Mouse (Mus musculus) thymus, postnatal 10 days (tissue): ENCODE data around the gene Mall.

ENCODE experiments used
- DNase-seq, 2 experiments: peaks; one replicate each; pipeline ENCODE4 v3.0.0; 2021; ENCODE audit warnings: low spot score in 2 of 2

Gene Mall

DNA sequence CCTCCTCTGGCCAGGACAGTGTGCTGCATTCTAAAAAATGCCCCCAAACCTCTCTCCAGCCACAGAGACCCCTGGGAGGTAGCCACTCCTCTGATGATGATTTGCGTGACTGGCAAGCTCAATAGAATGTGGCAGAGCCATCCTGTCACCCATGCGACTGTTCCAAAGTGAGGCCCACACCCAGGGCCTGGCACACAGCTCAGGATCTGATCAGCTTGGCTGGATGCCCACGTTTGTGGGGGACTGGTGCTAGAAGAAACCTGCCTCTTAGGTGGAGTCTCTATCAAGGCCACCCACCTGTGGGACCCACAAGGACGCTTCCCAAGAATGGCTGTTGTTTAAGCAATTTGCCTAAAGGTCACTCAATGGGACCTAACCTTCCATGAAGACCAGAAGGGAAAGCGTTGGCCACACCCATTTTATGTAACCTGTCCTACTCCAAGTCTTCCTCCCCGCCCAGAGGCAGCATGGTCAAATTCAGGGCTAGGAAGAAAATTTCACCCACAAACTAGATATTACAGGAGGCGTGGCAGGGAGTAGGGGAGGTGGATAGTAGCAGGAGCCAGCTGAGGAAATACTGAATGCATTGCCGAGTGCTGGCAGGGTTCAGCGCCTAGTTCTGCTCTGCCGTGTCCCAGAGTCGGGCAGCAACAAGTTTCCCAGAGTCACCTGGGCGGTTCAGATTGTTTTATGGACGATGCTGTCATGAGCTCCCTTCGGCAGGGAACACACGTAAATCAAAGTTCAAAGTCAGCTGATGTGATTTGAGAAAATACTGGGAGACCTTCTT lies 876 bp downstream of the Mall start:
- no peak for DNase-seq

DNA sequence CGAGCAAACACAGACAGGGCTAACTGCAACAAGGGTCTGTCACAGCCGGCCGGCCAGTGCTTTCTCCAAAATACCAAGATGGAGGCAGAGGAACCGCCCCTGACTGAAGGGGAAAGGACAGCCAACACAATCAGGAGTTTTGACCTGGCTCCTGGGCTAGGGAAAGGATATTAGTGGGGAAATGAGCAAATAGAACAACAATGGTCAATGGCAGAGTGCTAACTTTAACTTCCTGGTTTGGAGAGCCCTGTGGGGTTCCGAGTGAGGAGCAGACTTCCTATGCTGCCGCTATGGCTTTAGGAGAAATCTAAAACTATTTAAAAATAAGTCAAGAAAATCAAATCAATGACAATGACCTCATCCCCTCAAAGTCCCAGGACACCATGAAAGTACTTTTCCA lies 1.6 kb downstream of the Mall start:
- DNase-seq = no peak

- no peak for DNase-seq
Measured at GRCm38 (mm10) chr2:127723193-127723592, 6.5 kb downstream of the Mall start.

GRCm38 (mm10) chr2:127722176-127722892 lies 7.4 kb downstream of the Mall start:
- no peak for DNase-seq

GRCm38 (mm10) chr2:127718839-127719468 lies 10.8 kb downstream of the Mall start:
- DNase-seq = no peak

DNA sequence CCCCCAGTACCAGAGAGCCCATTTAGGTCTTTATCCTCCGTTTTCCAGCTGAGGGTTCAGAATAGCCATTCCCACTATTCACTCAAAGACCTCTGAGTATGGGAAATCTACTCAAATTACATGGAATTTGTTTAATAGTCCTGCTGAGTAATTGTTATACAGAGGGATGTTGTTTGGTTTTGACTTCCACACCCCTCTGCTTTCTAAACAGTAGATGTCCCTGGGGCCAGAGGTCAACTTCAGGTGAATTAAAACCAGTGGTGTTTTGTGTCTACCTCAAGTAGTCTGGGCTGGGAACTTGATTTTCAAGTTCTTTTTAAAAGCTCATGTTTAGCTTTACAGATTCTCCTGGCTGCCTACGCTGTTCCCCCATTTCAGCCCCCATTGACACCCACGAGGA lies 15.0 kb downstream of the Mall start:
- DNase-seq = no peak

GRCm38 (mm10) chr2:127708792-127709191 lies 20.9 kb downstream of the Mall start:
- no peak for DNase-seq

DNA sequence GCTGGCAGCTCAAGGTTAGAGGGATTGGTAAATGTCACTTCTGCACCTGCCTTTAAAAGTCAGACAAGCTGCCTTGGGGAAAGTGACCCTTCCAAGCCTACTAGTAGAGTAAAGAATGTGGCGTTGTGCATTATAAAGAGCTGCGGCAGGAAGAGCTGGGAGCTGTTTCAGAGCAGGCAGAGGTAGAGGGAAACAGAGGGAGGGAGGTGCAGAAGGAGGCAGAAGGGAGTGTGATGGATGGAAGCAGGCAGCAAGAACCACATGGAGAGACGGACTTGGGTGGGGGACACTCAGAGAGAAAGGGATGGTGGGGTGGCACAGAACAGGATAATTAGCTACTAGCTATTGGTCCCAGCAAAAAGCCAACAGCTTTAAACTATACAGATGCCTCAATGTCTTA lies 21.7 kb downstream of the Mall start:
- no peak for DNase-seq

GRCm38 (mm10) chr2:127705267-127705666 lies 24.5 kb downstream of the Mall start:
- DNase-seq = no peak

DNA sequence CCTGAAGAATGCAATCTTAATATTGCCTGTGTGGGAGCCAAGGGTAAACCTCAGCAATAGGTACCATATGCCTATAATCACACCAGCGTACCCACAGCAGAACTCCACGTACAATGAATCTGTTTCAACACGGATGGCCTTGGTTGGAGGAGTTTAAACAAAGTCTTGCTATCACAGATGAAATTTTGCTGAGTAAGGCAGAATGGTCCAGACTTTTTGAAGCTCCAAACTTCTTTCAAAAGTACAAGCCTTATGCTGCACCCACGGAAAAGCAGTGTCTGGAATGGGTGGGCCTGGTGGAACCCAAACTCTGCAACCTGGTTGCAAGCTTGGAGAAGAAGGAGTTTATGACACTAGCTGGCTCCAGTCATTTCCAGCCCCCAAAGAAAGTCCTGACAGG lies 40.5 kb downstream of the Mall start:
- DNase-seq = no peak

GRCm38 (mm10) chr2:127683687-127684331 lies 45.9 kb downstream of the Mall start:
- DNase-seq = peak; percentile 28 to 45

- peak in 1 of 2 experiments; percentile 43 for DNase-seq
Measured at GRCm38 (mm10) chr2:127667843-127668506, 61.8 kb downstream of the Mall start.

- DNase-seq = no peak
Measured at GRCm38 (mm10) chr2:127667015-127667414, 62.7 kb downstream of the Mall start.

GRCm38 (mm10) chr2:127662708-127663107 lies 67.0 kb downstream of the Mall start:
- no peak for DNase-seq

GRCm38 (mm10) chr2:127656086-127656720 lies 73.5 kb downstream of the Mall start, which contains the start of gene Mal:
TSS of gene Mal (minus strand) at chr2:127656695.
- DNase-seq = no peak

DNA sequence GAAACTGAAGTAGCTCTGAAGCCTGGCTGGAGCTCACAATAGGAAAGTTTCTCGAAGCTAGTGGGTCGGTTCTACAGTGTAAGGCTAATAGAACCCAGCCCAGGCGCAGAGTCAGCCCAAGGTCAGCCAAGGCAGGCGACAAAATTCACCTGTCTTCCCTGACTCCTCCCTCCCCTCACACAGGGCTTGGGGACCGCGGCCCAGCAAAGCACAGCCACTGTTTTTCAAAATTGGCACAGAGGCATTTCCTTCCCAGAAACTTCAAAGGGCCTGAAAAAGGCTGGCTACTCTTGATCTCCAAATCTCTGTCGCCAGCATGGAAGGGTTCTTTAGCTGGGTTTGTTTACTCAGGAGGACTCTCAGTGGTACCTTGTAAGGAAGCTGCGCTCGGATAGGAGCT lies 74.3 kb downstream of the Mall start:
- DNase-seq = no peak

- no peak for DNase-seq
Measured at GRCm38 (mm10) chr2:127654786-127655185, 74.9 kb downstream of the Mall start.
